Mouse (Mus musculus) layer of hippocampus, postnatal 10 days (tissue): ENCODE data around the gene Lmntd1. TPM values are rescaled to one million over a fixed set of nuclear protein-coding genes. Genes with fewer than 3 reads are reported as not detected.

Experiments used
- DNase-seq, 2 experiments: peaks; one replicate each; pipeline ENCODE4 v3.0.0; 2021; ENCODE audit warnings: low spot score in 2 of 2
- total RNA-seq, 2 experiments: library from RNA; stranded (reverse); gene quantifications; 2 replicates each; pipeline ENCODE4 v1.2.3; 2021

Lmntd1 gene
- total RNA-seq, 2 experiments from 2014 or later, result 2.1 to 2.8 TPM

DNA sequence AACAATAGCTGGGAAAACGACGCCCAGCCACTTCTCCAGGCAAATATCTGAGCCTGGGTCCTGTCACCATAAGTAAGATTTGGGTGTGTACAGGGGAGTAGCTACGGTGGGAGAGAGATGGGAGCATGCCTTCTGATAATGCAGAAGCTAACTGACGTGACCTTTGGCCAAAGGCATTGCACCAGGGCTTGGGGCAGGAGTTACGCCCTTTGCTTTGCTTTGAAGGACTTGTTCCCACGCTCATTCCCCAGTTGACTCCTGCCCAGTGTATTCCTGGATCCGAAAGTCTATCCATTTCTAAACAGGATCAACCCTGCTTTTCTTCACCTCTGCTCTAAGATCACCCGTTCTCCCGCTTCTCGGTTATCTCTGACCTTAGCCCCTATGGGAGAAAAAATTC lies 178.4 kb downstream of the Lmntd1 start:
- no peak for DNase-seq

DNA sequence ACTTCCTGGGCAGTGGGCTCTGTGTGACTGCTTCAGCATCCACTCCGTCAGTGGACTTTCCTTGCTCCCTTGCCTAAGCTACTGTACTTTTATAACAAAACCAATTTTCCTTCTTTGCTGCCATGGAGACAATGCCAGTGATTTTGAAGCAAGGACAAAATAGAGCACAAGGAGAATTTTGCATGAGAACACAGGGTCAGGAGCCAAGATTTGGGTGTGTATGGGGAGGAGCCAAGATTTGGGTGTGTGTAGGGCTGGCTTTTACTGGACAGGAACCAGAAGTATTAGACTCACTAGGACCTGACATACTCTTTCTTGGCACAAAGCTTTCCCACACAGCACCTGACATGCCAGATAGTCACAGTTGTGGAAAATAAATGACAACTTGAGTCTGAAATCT lies 179.0 kb downstream of the Lmntd1 start:
- no peak for DNase-seq

DNA sequence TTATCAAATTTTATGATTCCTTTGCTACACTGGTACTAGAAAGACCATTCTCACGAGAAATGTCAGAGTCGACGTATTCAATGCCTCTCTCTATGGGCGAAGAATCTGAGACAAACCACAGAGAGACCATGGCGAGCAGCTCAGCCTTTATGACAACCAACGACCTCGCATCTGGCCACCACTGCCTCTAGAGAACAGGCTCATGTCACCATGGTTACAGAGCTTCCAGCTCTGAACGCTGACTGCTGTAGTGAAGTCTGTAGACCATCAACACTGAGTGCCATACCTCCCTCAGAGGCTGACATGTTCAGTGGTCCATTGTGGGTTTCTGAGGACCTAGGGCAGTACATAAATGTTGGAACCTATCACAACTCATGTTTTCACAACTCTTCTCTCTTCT lies 180.2 kb downstream of the Lmntd1 start:
- DNase-seq, result no peak

DNA sequence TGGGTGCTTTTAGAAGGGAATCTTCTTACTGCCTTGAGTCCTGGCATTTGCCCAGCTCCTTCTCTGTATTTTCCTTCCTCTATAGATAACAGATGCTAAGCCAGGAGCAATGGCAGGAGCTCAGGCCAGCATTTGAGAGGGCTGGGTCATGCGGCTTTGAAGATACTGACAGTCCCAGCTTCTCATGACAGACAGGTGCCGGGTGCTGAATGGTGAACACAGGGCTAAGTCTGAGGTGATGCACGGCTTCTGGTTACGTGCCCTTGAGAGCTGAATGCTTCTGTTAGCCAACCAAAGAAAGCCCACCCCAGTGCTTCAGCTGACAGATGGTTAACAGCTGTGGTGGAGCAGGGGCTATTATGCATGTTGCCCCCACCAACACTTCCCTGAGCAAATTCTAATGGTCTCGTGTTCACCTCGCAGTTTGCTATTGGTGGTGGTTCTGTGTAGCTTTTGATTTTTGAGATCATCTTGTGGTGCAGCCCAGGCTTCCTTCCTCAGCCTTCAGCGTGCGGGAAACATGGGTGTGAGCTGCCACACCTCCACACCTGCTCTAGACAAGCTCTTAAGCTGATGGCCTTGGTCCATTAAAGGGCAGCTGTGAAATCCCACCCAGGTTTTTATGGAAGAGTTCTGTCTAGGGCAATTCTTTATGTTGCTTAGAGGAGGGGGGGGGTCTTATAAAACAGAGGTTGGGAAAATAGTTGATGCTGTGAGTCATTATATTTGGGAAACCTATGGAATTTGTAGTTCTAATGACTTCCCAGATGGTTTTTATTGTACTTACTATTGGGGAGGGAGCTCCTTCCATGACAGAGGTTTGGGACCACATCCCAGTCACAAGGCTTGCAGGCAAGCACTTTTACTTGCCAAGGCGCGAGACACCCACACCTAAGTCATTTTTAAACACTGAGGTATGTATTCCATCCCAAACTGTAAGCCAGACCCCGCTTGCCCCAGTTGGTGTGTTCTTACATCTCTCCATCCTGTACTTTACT lies 181.1 kb downstream of the Lmntd1 start:
- DNase-seq, result no peak

DNA sequence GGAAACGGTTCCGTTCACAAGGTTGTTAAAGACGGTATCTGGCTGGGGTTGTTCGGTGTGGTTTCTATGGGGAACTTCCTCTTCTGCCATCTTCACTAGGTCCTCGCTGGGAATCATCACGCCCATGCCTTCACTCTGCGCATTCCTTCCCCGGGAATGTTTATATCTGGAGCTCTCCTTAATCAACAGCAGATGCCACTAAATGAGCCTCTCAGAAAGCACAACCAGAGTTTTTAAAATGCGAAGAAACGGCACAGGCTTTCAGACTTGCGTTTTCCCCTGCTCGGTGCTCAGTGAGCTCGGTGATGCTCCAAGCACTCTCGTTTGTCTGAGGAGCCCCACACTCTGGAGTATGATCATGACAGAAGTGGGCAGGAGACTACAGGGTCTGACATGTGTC lies 182.4 kb downstream of the Lmntd1 start:
- no peak for DNase-seq

DNA sequence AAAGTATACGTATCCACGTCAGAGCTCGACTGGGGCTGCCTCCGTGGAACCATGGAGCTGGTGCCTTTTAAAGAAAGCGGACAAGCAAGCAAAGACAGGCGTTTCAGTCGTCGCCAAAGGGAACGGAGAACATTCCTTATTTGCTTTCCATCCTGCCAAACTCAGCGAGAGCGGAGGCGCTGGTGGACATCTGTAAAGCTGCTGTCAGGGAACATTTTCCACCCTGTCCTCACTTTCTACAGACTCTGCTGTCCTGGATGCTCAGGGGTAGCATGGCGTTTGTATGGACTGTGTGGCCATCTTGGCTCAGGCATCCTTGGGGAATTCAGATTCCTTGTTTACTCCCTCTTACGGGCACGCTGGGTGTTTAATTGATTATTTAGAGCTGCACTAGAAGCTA lies 186.7 kb downstream of the Lmntd1 start:
- no peak for DNase-seq

DNA sequence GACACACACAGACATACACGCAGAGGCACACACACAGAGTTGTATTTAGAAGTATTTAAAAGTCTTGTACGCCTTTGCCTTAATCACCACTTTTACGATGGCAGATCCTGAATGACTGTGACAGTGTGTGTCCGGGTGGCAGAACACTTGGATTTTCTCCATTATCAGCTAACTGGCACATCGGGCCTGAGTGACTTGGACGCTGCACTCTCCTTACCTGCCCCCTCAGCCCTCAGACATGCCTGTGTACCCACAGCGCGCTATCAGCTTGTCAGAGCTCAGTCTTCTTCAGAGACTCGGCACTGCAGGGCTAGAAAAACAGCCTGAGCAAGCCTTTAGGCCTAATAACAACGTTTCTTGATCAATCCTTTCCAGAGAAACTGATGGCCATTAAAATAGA lies 187.6 kb downstream of the Lmntd1 start:
- peak in 1 of 2 experiments; percentile 2 for DNase-seq

DNA sequence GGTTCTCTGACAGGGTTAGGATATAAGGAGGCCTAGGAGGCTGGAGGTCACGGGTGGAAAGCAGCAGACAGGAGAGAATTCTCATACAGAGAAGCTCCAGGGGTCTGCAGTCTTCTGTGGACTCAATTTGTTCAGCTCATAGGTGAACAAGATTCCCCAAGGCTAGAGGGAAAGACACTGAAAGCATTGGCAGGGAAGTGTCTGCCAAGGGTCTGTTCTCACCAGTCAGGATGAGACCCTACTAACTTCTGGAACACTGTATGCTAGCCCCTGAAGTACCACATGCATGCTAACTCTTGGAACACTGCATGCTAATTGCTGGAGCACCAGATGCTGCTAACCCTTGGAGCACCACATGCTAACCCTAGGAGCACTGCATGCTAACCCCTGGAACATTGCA lies 190.0 kb downstream of the Lmntd1 start:
- DNase-seq, result peak in 1 of 2 experiments; percentile 5

DNA sequence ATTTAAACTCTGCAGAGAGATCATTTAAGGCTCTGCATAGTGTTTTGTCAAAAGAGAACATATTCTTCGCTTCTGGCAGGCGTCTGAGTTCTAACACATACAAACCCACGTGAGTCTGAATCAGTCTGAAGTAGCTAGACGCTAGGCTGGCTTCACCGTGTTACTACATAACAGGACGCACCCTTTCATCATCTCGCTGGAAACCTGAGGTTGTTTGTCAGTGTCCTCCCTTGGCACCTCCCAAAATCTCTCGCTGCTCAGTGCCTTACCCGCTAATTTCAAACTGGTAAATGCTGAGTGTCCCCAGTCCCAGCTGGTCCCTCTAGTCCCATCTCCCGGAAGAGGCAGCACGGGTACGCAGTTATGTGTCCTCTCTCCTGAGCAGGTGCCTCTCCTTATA lies 190.6 kb downstream of the Lmntd1 start:
- peak in 1 of 2 experiments; percentile 17 for DNase-seq

DNA sequence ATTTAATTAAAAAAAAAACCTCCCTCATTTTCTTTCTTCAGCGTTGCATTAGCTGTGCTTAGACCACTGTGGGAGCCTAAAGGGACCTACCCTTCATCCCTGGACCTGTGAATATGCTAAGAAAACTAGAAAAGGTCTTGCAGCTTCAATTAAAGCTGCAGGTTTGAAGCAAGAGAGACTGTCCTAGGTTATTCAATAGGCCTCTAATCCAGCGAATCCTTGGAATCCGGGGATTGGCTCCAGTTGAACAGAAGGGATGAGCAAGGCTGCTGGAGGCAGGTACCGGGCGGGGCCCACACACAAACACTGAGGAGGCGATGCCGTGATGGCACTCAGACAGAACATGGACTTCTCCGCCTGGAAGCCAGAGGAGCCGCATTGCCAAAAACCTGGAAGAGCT lies 192.5 kb downstream of the Lmntd1 start:
- no peak for DNase-seq

DNA sequence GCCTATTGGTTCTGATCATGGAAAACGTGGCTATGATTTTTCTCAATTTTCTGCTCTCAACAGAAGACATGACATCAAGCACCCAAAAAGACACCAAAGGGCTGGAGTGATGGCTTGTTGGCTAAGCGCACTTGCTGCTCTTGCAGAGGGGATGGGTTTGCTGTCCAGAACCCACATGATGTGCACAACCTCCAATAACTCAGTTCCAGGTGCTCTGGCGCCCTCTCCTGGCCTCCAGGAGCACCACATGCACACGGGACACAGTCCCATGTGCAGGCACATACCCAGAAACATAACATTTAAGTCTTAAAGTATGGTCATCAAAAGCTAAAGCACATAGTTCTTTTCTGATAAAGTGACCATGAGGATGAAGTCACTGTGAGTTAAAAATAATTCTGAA lies 193.7 kb downstream of the Lmntd1 start:
- no peak for DNase-seq

DNA sequence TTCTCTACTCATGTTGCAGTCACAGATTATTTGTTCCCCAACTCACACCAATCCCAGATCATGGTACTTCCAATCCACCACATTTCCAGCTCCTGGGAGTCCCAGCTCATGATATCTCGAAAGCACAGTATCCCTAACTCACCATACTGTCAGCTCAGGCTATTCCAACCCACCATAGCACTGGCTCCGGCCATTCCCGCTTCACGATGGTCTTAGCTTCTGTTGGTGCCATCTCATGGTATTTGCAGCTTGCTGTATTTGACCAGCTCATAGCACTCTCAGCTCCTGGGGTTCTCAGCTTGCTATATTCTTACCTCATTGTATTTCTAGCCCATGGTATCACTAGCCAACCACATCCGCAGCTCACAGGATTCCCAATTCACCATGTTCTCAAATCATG lies 195.3 kb downstream of the Lmntd1 start:
- no peak for DNase-seq

DNA sequence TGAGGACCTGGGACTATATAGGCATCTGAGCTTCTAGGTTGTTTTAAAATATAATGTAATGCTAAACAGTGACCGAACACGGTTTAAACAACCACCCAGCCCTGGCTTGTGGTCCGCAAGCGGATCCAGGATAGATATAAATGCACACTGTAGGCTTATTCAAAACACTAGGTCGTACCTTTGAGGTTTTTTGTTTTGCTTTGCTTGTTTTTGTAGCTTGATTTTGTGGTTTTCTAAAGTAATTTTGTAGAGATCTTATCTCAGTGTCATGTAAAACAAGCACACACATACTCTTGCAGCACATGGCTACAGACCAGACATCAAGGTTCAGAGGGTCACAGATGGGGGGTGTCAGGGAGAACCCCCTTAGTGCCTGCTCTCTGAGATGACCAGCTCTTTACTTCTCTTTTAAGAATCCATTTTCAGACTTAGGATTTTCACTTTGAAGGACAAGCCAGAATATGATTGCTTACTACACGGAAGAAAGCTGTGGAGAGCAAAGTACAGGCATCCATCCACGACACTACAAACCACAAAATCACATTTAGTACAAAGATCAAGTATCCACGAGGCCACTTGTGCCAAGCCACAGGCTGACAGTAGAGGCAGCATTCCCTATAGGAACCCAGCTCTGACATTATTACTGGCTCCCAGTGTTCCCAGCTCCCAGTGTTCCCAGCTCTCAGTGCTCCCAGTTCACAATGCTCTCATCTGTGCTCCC lies 196.2 kb downstream of the Lmntd1 start:
- no peak for DNase-seq

DNA sequence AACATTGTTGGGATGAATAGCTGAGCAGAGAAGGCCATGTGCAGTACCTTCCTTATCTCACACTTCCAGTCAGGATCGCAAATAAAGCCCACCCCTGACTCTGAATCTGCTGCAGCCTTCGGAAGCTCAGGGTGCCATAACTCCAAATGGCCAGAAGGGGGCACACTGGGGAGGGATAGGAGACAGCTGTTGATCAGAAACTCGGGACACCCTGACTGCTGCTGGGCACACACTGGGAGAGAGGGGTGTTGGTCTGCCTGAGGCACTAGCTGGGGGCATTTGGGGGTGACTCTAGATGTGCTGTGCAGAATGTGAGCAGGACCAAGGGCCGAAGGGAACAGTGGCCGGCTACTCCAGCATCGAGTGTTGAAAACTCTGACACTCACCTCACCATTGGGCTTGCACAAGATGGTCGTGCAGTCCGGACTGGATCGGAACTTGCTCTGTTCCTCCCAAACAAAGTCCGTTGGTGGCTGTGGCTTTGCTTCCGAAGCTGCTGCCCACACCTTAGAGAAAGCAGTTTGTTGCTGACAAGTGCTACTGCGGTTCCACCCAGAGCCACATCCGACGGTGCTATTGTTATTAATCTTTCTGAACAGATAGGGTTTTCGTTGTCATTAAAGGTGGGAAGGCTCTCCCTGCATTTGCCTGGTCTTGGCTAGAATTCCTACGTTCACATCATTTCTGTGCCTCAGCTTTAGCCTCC lies 197.0 kb downstream of the Lmntd1 start:
- DNase-seq, result peak; percentile 52 to 67

DNA sequence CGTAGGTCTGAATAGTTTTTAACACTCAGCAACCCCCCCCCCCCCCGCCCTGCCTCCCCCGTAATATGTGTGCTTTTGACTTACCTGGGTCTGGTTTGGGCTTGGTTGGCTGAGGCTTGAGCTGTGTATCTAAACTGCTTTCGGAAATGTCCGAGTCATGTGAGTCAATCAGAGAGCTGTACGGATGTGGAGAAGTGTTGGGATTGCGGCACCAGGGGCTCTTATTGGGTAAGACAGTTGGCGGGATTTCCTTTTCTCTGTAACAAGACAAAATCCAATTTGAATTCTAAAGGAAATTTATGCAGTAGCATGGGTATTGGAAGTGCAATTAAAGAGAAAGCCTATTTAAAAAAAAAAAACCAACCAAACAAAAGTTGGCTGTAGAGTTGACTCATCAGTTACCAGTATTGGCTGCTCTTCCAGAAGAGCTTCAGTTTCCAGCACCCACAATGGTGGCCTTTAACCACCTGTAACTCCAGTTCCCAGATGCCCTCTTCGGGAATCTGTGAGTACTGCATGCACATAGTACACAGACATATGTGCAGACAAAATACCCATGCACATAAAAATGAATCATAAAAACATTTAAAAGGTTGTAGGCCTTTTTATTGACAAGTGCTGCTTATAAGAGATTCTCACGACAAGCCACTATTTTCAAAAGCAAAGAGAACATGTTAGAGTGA lies 209.6 kb downstream of the Lmntd1 start:
- no peak for DNase-seq

DNA sequence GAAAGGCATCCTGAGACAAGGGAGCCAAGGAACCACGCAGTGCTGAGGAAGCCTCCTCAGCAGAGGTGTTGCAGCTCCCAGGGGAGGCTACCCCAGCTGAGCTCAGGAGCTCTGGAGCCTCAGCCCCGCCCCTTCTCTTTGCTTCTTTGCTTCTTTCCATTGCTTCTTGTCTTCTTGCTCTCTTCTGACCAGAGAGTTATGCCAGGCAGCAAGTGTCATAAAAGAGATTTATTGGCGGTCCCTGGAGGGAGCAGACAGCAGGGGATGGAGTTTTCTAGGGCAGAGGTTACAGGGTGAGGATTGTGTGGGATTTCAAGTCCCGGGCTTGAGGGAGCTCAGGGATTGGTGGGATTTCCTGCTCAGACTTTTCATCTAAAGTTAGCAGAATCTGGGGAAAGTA lies 213.0 kb downstream of the Lmntd1 start:
- peak; percentile 1 to 8 for DNase-seq

DNA sequence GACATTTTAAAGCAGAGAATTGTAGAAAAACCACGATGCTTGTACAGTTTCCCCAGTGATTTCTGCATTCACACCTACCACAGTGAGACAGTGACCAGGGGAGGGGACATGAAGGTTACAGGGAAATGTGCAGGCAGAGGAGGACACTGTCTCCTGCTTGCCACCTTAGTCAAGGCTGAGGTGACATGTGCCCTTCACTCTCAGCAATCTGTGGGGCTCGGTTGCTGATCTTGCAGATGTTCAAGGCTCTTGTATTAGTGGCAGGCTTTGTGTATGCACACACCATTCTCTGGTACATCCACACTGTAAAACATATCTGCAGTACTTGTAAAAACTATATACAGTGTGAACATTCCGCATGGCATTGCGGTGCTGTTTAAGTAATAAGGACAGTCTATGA lies 216.2 kb downstream of the Lmntd1 start:
- peak; percentile 1 to 7 for DNase-seq

DNA sequence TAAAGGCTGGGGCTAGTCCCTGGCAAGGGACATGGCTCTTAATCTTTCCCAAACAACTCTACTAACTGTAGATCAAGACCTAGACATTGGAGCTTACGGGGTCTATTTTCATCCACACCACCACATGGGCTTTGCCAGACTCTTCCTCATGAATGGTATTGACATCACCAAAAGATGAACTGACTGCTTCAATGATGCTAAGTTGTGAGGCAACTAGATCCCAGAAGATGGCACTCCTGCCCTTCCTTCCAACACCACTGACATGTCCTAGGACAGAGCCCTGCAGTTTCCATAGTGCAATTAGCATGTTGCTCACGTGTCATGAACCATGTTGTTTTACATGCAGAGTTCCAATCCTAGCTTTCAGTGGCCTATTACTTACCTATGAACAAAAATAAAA lies 217.6 kb downstream of the Lmntd1 start:
- DNase-seq, result peak; percentile 8 to 20

DNA sequence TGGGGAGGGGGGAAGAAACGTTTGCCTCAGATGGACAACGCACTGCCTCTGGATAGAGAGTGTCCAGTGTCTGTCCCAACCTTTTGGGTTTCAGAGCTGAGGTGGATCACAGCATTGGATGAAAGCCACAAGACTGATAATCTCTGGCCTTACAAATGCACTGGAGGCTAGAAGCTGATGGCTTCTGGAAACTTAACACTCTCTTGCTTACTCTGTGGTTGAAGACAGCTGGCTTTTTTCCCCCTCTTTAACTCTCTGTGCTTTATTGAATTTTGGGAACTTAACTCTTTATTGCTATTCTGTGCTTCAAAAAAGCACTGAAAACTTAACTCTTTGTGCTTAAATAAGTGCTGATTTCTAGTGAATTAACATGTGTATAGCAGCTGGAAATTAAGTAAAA lies 223.7 kb downstream of the Lmntd1 start:
- DNase-seq, result no peak

DNA sequence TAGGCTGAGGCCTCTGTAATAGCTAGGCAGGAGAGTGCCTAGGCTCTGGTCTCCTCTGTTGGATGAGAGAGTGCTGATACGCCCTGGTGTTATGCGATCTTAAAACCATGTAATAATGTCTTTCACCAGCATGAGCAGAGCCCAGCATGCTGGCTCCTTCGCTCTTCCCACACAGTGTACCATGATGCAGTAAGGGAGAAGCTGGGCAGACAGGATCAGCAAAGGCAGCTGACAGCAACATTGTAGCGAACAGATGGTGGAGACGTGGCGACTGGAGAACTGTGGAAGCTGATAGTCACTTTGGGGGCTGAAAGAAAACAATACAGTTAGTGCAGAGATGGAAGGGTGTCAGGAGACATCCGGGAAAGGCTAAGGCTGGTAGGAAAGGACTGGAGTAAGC lies 224.2 kb downstream of the Lmntd1 start:
- DNase-seq, result peak; percentile 45 to 52

DNA sequence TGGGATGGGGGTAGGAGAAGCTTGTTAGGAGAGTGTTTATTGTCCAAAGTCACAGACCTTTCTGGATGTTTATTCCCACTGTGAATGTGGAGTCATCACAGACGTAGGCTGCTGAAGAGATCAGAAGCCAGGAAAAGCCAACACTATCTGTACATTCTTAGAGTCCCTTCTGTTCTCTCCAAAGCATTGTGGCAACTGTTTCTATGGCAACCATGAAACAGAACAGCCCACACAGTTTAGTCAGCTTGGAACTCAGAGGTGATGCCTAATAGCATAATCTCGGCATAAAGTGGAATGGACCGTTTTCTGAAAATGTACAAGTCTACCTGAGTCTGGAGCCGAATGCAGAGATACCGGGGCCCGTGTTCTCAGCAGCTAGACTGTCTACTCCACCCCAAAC lies 226.7 kb downstream of the Lmntd1 start:
- peak; percentile 20 to 26 for DNase-seq
